Mouse (Mus musculus) thymus, adult 2 months (tissue): ENCODE data around the gene Pusl1.

ENCODE experiments used
- CTCF ChIP-seq: fragments of 200-500 bp; IDR thresholded peaks from 2 replicates; pipeline ENCODE4 v1.5.1; 2012; ENCODE audit warnings: mild to moderate bottlenecking, control low read depth, low read length, moderate library complexity, borderline replicate concordance; ENCODE audit not compliant: control insufficient read depth, poor library complexity, insufficient read depth; ENCODE audit errors: extremely low read depth
- POLR2A ChIP-seq: fragments of 200-500 bp; IDR thresholded peaks from 2 replicates; pipeline ENCODE4 v1.6.1; 2012; ENCODE audit warnings: mild to moderate bottlenecking, low read length, control low read depth, moderate library complexity; ENCODE audit not compliant: control insufficient read depth, poor library complexity, insufficient read depth; ENCODE audit errors: extremely low read depth

DNA sequence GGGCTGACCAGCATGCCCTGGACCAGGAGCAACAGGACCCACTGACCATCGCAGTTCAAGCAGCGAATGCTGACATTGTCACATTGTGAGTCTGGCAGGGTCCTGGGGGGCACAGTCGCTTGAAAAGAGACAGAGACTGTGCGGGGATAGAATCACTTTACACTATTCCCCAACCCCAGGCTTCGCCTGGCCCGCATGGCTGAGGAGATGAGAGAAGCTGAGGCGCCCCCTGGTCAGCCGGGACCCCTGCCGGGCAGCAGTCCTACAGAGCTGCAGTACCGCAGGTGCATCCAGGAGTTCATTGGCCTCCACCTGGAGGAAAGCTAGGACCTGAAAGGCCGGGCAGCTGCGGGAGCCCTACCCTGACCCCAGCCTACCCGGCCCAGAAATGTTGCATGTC is 14.1 kb upstream of the Pusl1 start:
- TF ChIP-seq CTCF (no peak), POLR2A (no peak)
